ENCODE assay signal across 10 mouse cellular contexts in genomic region chr7:141096021-141096420, GRCm38 (mm10). TPM values are rescaled to one million over a fixed set of nuclear protein-coding genes. Genes with fewer than 3 reads are reported as not detected.
DNase-seq lines count a peak whose midpoint lies in the region; ATAC-seq and TF ChIP-seq lines count a peak whose summit lies in the region.
"Had no signal": no experiment of that assay in that cellular context is flagged by ENCODE, and none has a peak within 500 bp of the region (broad histone marks: within the 10 kb centered on the region; RNA-seq: fewer than 3 reads in every experiment).

No protein-coding gene starts in this region.

- no peaks in the 10 kb centered on the region for H3K36me3 ChIP-seq in heart, embryonic 14.5 days (ENCODE audit: control insufficient read depth, insufficient read depth, low read length)
- no peaks in the 10 kb centered on the region for H3K36me3 ChIP-seq in myocyte (ENCODE audit: control insufficient read depth, insufficient read depth)

- peaks cover 9 to 16% of the 10 kb centered on the region in 2 experiments; a peak in 2 of 4 replicates for H3K4me1 ChIP-seq in heart, embryonic 14.5 days (ENCODE audit: control insufficient read depth in 2 of 2, insufficient read depth in 2 of 2, low read length in 2 of 2)

- peaks cover 35% of the 10 kb centered on the region for H3K27me3 ChIP-seq in heart, embryonic 14.5 days (ENCODE audit: control insufficient read depth, insufficient read depth, low read length)
- H3K27me3 ChIP-seq in myocyte (ENCODE audit: control insufficient read depth, insufficient read depth, insufficient read length) = peaks cover 13% of the 10 kb centered on the region

- H3K4me3 ChIP-seq in heart, embryonic 14.5 days (ENCODE audit: control insufficient read depth in 1 of 2, insufficient read depth in 1 of 2, low read depth in 1 of 2, low read length in 2 of 2) = 0 out of 4 replicates have a peak overlapping the region, but pooled peaks of 1 of the 2 experiments have one; percentile 2
- no peak overlapping the region for H3K4me3 ChIP-seq in myocyte

- peak overlapping the region; percentile 38; the same call in 1 of the 2 replicates for H3K4me2 ChIP-seq in heart, embryonic 14.5 days (ENCODE audit: low read length)
- peak overlapping the region; percentile 49 for H3K4me2 ChIP-seq in myocyte (ENCODE audit: low read depth)

- H3ac ChIP-seq in myocyte (ENCODE audit: control insufficient read depth, insufficient read length) = no peak overlapping the region

- H3K27ac ChIP-seq in heart, embryonic 14.5 days (replicated peaks in 1 of 2; ENCODE audit: control insufficient read depth in 1 of 2, insufficient read depth in 1 of 2, low read depth in 2 of 2, low read length in 2 of 2) = 0 out of 4 replicates have a peak overlapping the region, but pooled peaks of 1 of the 2 experiments have one; percentile 38

- no peaks in the 10 kb centered on the region for H3K9me3 ChIP-seq in heart, embryonic 14.5 days (ENCODE audit: control insufficient read depth, low read length)

- no peak overlapping the region for H3K9ac ChIP-seq in heart, embryonic 14.5 days (ENCODE audit: low read length)

- TF ChIP-seq POLR2A in myocyte (IDR thresholded peaks at IDR 0.05; ENCODE audit: insufficient read length, low read depth) = no peak

- H3K79me2 ChIP-seq in myocyte (ENCODE audit: control insufficient read depth, insufficient read depth) = no peaks in the 10 kb centered on the region

- WGBS in heart, embryonic 14.5 days = 75% methylated on average over 6 of the region's 6 CpGs

- no peak for ATAC-seq in heart, embryonic 14.5 days (ENCODE audit: insufficient number of reproducible peaks, insufficient read depth, low FRiP score, low read depth)
- ATAC-seq in cerebellum, adult (ENCODE audit: insufficient number of reproducible peaks, low FRiP score, low TSS enrichment) = no peak

- DNase-seq in heart, adult 9 months (ENCODE audit: low spot score in 2 of 2) = no peak
- DNase-seq in B cell, adult 2 months = peak; percentile 15 to 30
- peak; percentile 29 for DNase-seq in brain, adult 2 months (ENCODE audit: low read depth, low spot score)
- no peak for DNase-seq in cerebellum, adult 18-20 months
- DNase-seq in ovary, postnatal 14 days (ENCODE audit: low spot score) = no peak
- DNase-seq: cerebellum, postnatal 36 days had no signal

TF ChIP-seq in myocyte, 11 proteins besides CTCF, POLR2A, EP300 and RAD21:
- TF ChIP-seq MAX (IDR thresholded peaks at IDR 0.05; ENCODE audit: low read depth) = no peak
- TF ChIP-seq POLR2AphosphoS2 (IDR thresholded peaks at IDR 0.05; ENCODE audit: insufficient read length, low read depth) = no peak
- TF ChIP-seq TCF12 (IDR thresholded peaks at IDR 0.05; ENCODE audit: insufficient read depth, poor library complexity, severe bottlenecking) = no peak
- no peak for TF ChIP-seq E2F4 (IDR thresholded peaks at IDR 0.05; ENCODE audit: insufficient read depth)
- TF ChIP-seq MYOD1 (IDR thresholded peaks at IDR 0.05; ENCODE audit: control insufficient read depth in 1 of 3, insufficient read length in 2 of 3, low read depth in 2 of 3) = peak in 2 of 3 experiments; percentile 25 to 79
- peak in 1 of 3 experiments; percentile 17 for TF ChIP-seq MYOG (IDR thresholded peaks at IDR 0.05; ENCODE audit: control insufficient read depth in 1 of 3, insufficient read depth in 1 of 3, insufficient read length in 2 of 3, low read depth in 2 of 3)

RNA-seq across cellular contexts. Expression of gene Sigirr, which starts 4.4 kb away (rescaled TPM):
- 2.8 TPM in 2 replicates for polyA plus RNA-seq in heart, embryonic 14.5 days (2014; fragmentation: Nextera tagmentation; extraction: Ambion mirVana)
- 4.8 TPM for polyA plus RNA-seq in myocyte (2012; fragmentation: generic; extraction: Trizol)

RNA-seq across cellular contexts. Expression of gene Pkp3, which starts 18.0 kb away (rescaled TPM):
- polyA plus RNA-seq in heart, embryonic 14.5 days (2014; fragmentation: Nextera tagmentation; extraction: Ambion mirVana) = 0.23 TPM in 1 of 2 replicates, not detected in the other
- 0.25 TPM for polyA plus RNA-seq in myocyte (2012; fragmentation: generic; extraction: Trizol)
- polyA plus RNA-seq: midbrain, postnatal 0 days had no signal

RNA-seq across cellular contexts. Expression of gene Ano9, which starts 21.6 kb away (rescaled TPM):
- 0.34 TPM in 1 of 2 replicates, not detected in the other for polyA plus RNA-seq in heart, embryonic 14.5 days (2014; fragmentation: Nextera tagmentation; extraction: Ambion mirVana)
- not detected for polyA plus RNA-seq in myocyte (2012; fragmentation: generic; extraction: Trizol)

RNA-seq across cellular contexts. Expression of gene Ptdss2, which starts 26.2 kb away (rescaled TPM):
- polyA plus RNA-seq in heart, embryonic 14.5 days (2014; fragmentation: Nextera tagmentation; extraction: Ambion mirVana) = 51.8 and 65.6 TPM in 2 replicates
- 28.0 TPM for polyA plus RNA-seq in myocyte (2012; fragmentation: generic; extraction: Trizol)

RNA-seq across cellular contexts. Expression of gene B4galnt4, which starts 35.1 kb away (rescaled TPM):
- 0.27 and 0.66 TPM in 2 replicates for polyA plus RNA-seq in heart, embryonic 14.5 days (2014; fragmentation: Nextera tagmentation; extraction: Ambion mirVana)
- polyA plus RNA-seq in myocyte (2012; fragmentation: generic; extraction: Trizol) = 0.46 TPM

Comparison
In these comparisons a context has a peak if more than half of its experiments do, and no peak if none do; other contexts are left out.
1. DNase-seq: peak in B cell, adult 2 months (2 of 2) and brain, adult 2 months (single experiment); none in heart, adult 9 months (0 of 2), cerebellum, adult 18-20 months (0 of 2) and ovary, postnatal 14 days (single experiment).